Mouse (Mus musculus) heart, adult 2 months (tissue): ENCODE measurements around the gene Coro7.

ENCODE experiments used
- CTCF ChIP-seq: fragments of 200-600 bp; IDR thresholded peaks from 2 replicates; pipeline ENCODE4 v1.8.1; 2022; ENCODE audit warnings: antibody characterized with exemption, mild to moderate bottlenecking, moderate library complexity
- EP300 ChIP-seq: fragments of 200-500 bp; IDR thresholded peaks from 2 replicates; pipeline ENCODE4 v1.6.1; 2011; ENCODE audit warnings: low read depth, low read length, control low read depth; ENCODE audit not compliant: insufficient read depth
- POLR2A ChIP-seq: fragments of 200-500 bp; IDR thresholded peaks from 2 replicates; pipeline ENCODE4 v1.6.1; 2011; ENCODE audit warnings: mild to moderate bottlenecking, low read depth, low read length, control low read depth; ENCODE audit not compliant: insufficient read depth

DNA sequence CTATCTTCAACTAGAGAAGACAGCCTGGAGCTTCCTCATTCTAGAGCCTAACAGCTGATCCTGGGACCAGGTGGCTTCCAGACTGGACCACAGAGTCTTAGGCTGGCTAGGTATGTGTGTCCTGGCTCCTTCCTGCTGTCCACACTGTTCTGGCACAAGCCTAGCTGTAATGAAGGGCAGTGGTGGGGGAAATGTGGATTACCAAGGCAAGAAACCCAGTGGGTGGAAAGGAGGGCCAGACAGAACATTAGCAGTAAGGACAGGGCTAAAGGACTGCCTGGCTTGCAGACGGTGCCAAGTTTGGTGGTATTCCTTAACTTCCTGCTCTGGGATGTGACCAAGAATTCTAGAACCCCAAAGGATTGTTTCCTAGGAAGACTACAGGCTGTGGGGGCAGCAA, 28.5 kb downstream of the Coro7 start:
- TF ChIP-seq POLR2A (no peak), CTCF (no peak), EP300 (no peak)
